Mouse (Mus musculus) B cell, adult 2 months (primary cell): Measurements from ENCODE around the gene Prr32.

Source experiments
- DNase-seq, 2 experiments: peaks; one replicate each; pipeline ENCODE4 v3.0.0; 2022

Gene Prr32

DNA sequence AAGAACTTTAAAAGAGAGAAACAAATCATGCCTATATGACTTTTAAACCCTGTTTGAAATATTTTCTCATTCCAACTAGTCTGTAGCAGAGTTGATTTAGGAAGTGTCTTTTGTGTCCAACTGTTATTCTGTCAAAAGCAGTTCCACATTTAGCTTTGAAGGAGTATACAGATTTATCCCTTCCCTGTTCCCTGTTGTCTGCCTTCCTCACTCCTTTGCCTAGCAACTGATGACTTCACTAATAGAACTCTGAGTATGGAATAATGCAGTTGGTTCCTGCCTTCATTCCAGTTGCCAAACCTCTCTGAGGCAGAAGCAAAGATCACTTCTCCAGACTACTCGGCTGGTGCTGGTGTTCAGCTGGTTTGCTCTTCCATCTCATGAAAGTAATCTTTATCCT, at the start of gene Prr32:
TSS of gene Prr32 (plus strand) at position 301 of the 400 bp plus-strand sequence.
- no peak for DNase-seq
